Mouse (Mus musculus): ENCODE results near the gene Nfix. TPM values are rescaled to one million over a fixed set of nuclear protein-coding genes. Genes with fewer than 3 reads are reported as not detected.

The Nfix gene
- total RNA-seq, 1 experiment, result 0.89 TPM

DNA sequence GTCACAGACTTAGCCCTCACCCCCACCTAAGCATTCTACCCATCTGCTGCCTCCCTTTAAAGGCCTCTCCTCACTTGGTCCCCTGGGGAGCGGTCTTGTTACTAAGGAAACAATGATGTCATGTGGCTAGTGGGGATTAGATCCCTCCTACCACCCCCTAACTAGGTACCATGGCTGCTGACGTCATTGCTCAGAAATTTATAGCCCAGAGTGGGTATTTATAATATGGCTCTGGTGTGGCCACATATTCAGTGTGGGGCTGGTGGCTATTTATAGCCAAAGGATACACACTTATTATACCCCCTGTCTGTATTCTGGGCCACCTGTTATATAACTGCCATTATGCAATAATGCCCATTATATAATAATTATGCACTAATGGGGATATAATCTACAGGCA is 39.2 kb downstream of the Nfix start:
- Histone ChIP-seq H3K9me3 (ENCODE audit: control insufficient read depth, insufficient read depth, low read depth, low read length) (no peaks in the 10 kb centered on the region), H3K4me3 (ENCODE audit: insufficient read depth in 1 of 2, low read depth in 1 of 2, low read length in 2 of 2, poor library complexity in 1 of 2, severe bottlenecking in 1 of 2) (no peak overlapping the region), H3K4me1 (ENCODE audit: control insufficient read depth in 2 of 2, insufficient read depth in 2 of 2, low read length in 2 of 2, poor library complexity in 1 of 2) (no peaks in the 10 kb centered on the region), H3K9ac (ENCODE audit: insufficient read depth, low read depth, low read length, poor library complexity, severe bottlenecking) (no peak overlapping the region), H3K36me3 (ENCODE audit: control insufficient read depth, insufficient read depth, low read length, poor library complexity, severe bottlenecking) (no peaks in the 10 kb centered on the region), H3K27ac (ENCODE audit: insufficient read depth, low read depth, low read length, poor library complexity, severe bottlenecking) (no peak overlapping the region)
- no peak for DNase-seq (ENCODE audit: low read depth, low spot score)
- TF ChIP-seq CHD2 (IDR thresholded peaks at IDR 0.05; ENCODE audit: low read depth, low read length) (no peak), ZNF384 (IDR thresholded peaks at IDR 0.05; ENCODE audit: low read depth, low read length) (no peak), HCFC1 (IDR thresholded peaks at IDR 0.05; ENCODE audit: borderline replicate concordance, insufficient read depth, low read length) (no peak), MAFK (IDR thresholded peaks at IDR 0.05; ENCODE audit: insufficient read depth, low read depth, low read length) (no peak), ZC3H11A (IDR thresholded peaks at IDR 0.05; ENCODE audit: borderline replicate concordance, low read depth, low read length) (no peak)
- in situ Hi-C loops (cut with MboI; ENCODE audit: low sequenced_read_pairs in 2 of 2, unreplicated experiment in 2 of 2), result no loop called here

DNA sequence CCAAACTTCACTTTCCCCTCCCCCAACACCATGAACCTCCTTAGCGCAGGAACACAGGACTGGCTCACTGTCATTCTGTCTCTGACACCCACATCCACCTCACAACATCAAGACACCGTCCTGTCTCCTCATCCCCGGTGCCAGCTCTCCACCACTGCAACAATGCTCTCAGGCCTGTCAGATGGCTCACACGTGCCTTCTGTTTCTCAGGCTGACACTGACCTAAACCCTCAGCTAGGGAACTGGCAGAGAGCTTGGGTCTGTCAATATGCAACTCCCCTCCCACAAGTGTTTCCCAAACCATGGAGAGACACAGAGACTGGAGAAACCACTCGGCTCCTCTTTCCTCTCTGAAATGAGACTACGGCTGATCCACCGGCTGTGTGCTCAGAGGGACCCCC is 39.7 kb downstream of the Nfix start:
- TF ChIP-seq MAFK (IDR thresholded peaks at IDR 0.05; ENCODE audit: insufficient read depth, low read depth, low read length), result no peak
- TF ChIP-seq ZC3H11A (IDR thresholded peaks at IDR 0.05; ENCODE audit: borderline replicate concordance, low read depth, low read length), result no peak
- no peak for TF ChIP-seq ZNF384 (IDR thresholded peaks at IDR 0.05; ENCODE audit: low read depth, low read length)
- no peak for TF ChIP-seq CHD2 (IDR thresholded peaks at IDR 0.05; ENCODE audit: low read depth, low read length)
- no peak for TF ChIP-seq HCFC1 (IDR thresholded peaks at IDR 0.05; ENCODE audit: borderline replicate concordance, insufficient read depth, low read length)

GRCm38 (mm10) chr8:84759718-84760117 is 40.4 kb downstream of the Nfix start:
- H3K4me1 ChIP-seq (ENCODE audit: control insufficient read depth in 2 of 2, insufficient read depth in 2 of 2, low read length in 2 of 2, poor library complexity in 1 of 2), result no peaks in the 10 kb centered on the region
- H3K36me3 ChIP-seq (ENCODE audit: control insufficient read depth, insufficient read depth, low read length, poor library complexity, severe bottlenecking), result no peaks in the 10 kb centered on the region
- in situ Hi-C loops (cut with MboI; ENCODE audit: low sequenced_read_pairs in 2 of 2, unreplicated experiment in 2 of 2), result no loop called here
- no peak for DNase-seq (ENCODE audit: low read depth, low spot score)
- no peaks in the 10 kb centered on the region for H3K9me3 ChIP-seq (ENCODE audit: control insufficient read depth, insufficient read depth, low read depth, low read length)
- TF ChIP-seq ZNF384 (IDR thresholded peaks at IDR 0.05; ENCODE audit: low read depth, low read length), result no peak
- no peak for TF ChIP-seq HCFC1 (IDR thresholded peaks at IDR 0.05; ENCODE audit: borderline replicate concordance, insufficient read depth, low read length)
- no peak for TF ChIP-seq ZC3H11A (IDR thresholded peaks at IDR 0.05; ENCODE audit: borderline replicate concordance, low read depth, low read length)
- TF ChIP-seq MAFK (IDR thresholded peaks at IDR 0.05; ENCODE audit: insufficient read depth, low read depth, low read length), result no peak
- TF ChIP-seq CHD2 (IDR thresholded peaks at IDR 0.05; ENCODE audit: low read depth, low read length), result no peak
- H3K4me3 ChIP-seq (ENCODE audit: insufficient read depth in 1 of 2, low read depth in 1 of 2, low read length in 2 of 2, poor library complexity in 1 of 2, severe bottlenecking in 1 of 2), result no peak overlapping the region
- no peak overlapping the region for H3K27ac ChIP-seq (ENCODE audit: insufficient read depth, low read depth, low read length, poor library complexity, severe bottlenecking)
- H3K9ac ChIP-seq (ENCODE audit: insufficient read depth, low read depth, low read length, poor library complexity, severe bottlenecking), result no peak overlapping the region

More for the DNA sequence above, 39.7 kb downstream of the Nfix start:
- H3K9ac ChIP-seq (ENCODE audit: insufficient read depth, low read depth, low read length, poor library complexity, severe bottlenecking), result no peak overlapping the region
- no peaks in the 10 kb centered on the region for H3K9me3 ChIP-seq (ENCODE audit: control insufficient read depth, insufficient read depth, low read depth, low read length)
- no peak for DNase-seq (ENCODE audit: low read depth, low spot score)
- no peak overlapping the region for H3K4me3 ChIP-seq (ENCODE audit: insufficient read depth in 1 of 2, low read depth in 1 of 2, low read length in 2 of 2, poor library complexity in 1 of 2, severe bottlenecking in 1 of 2)
- in situ Hi-C loops (cut with MboI; ENCODE audit: low sequenced_read_pairs in 2 of 2, unreplicated experiment in 2 of 2), result no loop called here
- H3K27ac ChIP-seq (ENCODE audit: insufficient read depth, low read depth, low read length, poor library complexity, severe bottlenecking), result no peak overlapping the region
- H3K4me1 ChIP-seq (ENCODE audit: control insufficient read depth in 2 of 2, insufficient read depth in 2 of 2, low read length in 2 of 2, poor library complexity in 1 of 2), result no peaks in the 10 kb centered on the region
- no peaks in the 10 kb centered on the region for H3K36me3 ChIP-seq (ENCODE audit: control insufficient read depth, insufficient read depth, low read length, poor library complexity, severe bottlenecking)

DNA sequence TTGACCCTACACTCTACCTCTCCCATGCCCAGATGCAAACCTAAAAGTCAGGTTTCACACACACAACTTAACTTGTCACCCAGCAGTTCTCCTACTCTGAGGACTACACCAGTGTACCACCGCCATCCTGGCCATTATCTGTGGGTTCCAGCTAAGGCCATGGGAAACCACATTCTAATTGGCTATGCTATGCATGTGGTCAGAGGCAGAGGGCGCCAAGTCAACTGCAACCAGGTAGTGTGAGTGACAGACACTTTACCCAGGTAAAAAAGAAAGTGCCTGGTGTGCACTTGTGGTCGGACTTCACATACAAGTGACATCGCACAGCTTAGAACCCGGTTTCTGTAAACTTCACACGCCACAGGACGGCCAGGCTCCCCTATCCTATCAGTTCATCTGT is 41.0 kb downstream of the Nfix start:
- no peak for TF ChIP-seq HCFC1 (IDR thresholded peaks at IDR 0.05; ENCODE audit: borderline replicate concordance, insufficient read depth, low read length)
- TF ChIP-seq CHD2 (IDR thresholded peaks at IDR 0.05; ENCODE audit: low read depth, low read length), result no peak
- TF ChIP-seq ZC3H11A (IDR thresholded peaks at IDR 0.05; ENCODE audit: borderline replicate concordance, low read depth, low read length), result no peak
- no peak for TF ChIP-seq ZNF384 (IDR thresholded peaks at IDR 0.05; ENCODE audit: low read depth, low read length)
- no peak for TF ChIP-seq MAFK (IDR thresholded peaks at IDR 0.05; ENCODE audit: insufficient read depth, low read depth, low read length)
- no peak overlapping the region for H3K9ac ChIP-seq (ENCODE audit: insufficient read depth, low read depth, low read length, poor library complexity, severe bottlenecking)
- no peak overlapping the region for H3K4me3 ChIP-seq (ENCODE audit: insufficient read depth in 1 of 2, low read depth in 1 of 2, low read length in 2 of 2, poor library complexity in 1 of 2, severe bottlenecking in 1 of 2)
- no peak for DNase-seq (ENCODE audit: low read depth, low spot score)
- H3K27ac ChIP-seq (ENCODE audit: insufficient read depth, low read depth, low read length, poor library complexity, severe bottlenecking), result no peak overlapping the region
- no peaks in the 10 kb centered on the region for H3K36me3 ChIP-seq (ENCODE audit: control insufficient read depth, insufficient read depth, low read length, poor library complexity, severe bottlenecking)
- H3K4me1 ChIP-seq (ENCODE audit: control insufficient read depth in 2 of 2, insufficient read depth in 2 of 2, low read length in 2 of 2, poor library complexity in 1 of 2), result no peaks in the 10 kb centered on the region
- in situ Hi-C loops (cut with MboI; ENCODE audit: low sequenced_read_pairs in 2 of 2, unreplicated experiment in 2 of 2), result no loop called here
- no peaks in the 10 kb centered on the region for H3K9me3 ChIP-seq (ENCODE audit: control insufficient read depth, insufficient read depth, low read depth, low read length)

GRCm38 (mm10) chr8:84758308-84758707 is 41.8 kb downstream of the Nfix start:
- H3K9me3 ChIP-seq (ENCODE audit: control insufficient read depth, insufficient read depth, low read depth, low read length), result no peaks in the 10 kb centered on the region

More at GRCm38 (mm10) chr8:84758308-84758707, 41.8 kb downstream of the Nfix start:
- Histone ChIP-seq H3K4me1 (ENCODE audit: control insufficient read depth in 2 of 2, insufficient read depth in 2 of 2, low read length in 2 of 2, poor library complexity in 1 of 2) (no peaks in the 10 kb centered on the region), H3K27ac (ENCODE audit: insufficient read depth, low read depth, low read length, poor library complexity, severe bottlenecking) (no peak overlapping the region), H3K36me3 (ENCODE audit: control insufficient read depth, insufficient read depth, low read length, poor library complexity, severe bottlenecking) (no peaks in the 10 kb centered on the region), H3K4me3 (ENCODE audit: insufficient read depth in 1 of 2, low read depth in 1 of 2, low read length in 2 of 2, poor library complexity in 1 of 2, severe bottlenecking in 1 of 2) (no peak overlapping the region), H3K9ac (ENCODE audit: insufficient read depth, low read depth, low read length, poor library complexity, severe bottlenecking) (no peak overlapping the region)
- DNase-seq (ENCODE audit: low read depth, low spot score), result no peak
- TF ChIP-seq MAFK (IDR thresholded peaks at IDR 0.05; ENCODE audit: insufficient read depth, low read depth, low read length) (no peak), ZNF384 (IDR thresholded peaks at IDR 0.05; ENCODE audit: low read depth, low read length) (no peak), CHD2 (IDR thresholded peaks at IDR 0.05; ENCODE audit: low read depth, low read length) (no peak), HCFC1 (IDR thresholded peaks at IDR 0.05; ENCODE audit: borderline replicate concordance, insufficient read depth, low read length) (no peak), ZC3H11A (IDR thresholded peaks at IDR 0.05; ENCODE audit: borderline replicate concordance, low read depth, low read length) (no peak)
- in situ Hi-C loops (cut with MboI; ENCODE audit: low sequenced_read_pairs in 2 of 2, unreplicated experiment in 2 of 2), result no loop called here

Measured in ES-E14 (cell line).